Mouse (Mus musculus): Measurements from ENCODE around the gene B4galnt3. TPM values are rescaled to one million over a fixed set of nuclear protein-coding genes. Genes with fewer than 3 reads are reported as not detected.
A peak's percentile ranks its signal among the peaks of the same experiment; 100 is the strongest.

Gene B4galnt3
- polyA plus RNA-seq, 1 experiment: not detected

- TF ChIP-seq CTCF (IDR thresholded peaks at IDR 0.05; ENCODE audit: low read depth, low read length) (no peak), POLR2A (IDR thresholded peaks at IDR 0.05; ENCODE audit: borderline replicate concordance, low read depth, low read length) (no peak)
- Histone ChIP-seq H3K27ac (ENCODE audit: insufficient read depth, low read depth, low read length) (no peak overlapping the region), H3K4me3 (ENCODE audit: insufficient read depth, low read length) (no peak overlapping the region), H3K4me1 (ENCODE audit: control insufficient read depth, insufficient read depth, low read length) (peaks cover 3% of the 10 kb centered on the region; the same call in 1 of the 2 replicates)
Observed at GRCm38 (mm10) chr6:120167574-120167973, 126.8 kb downstream of the B4galnt3 start.

- Histone ChIP-seq H3K4me3 (ENCODE audit: insufficient read depth, low read length) (no peak overlapping the region), H3K4me1 (ENCODE audit: control insufficient read depth, insufficient read depth, low read length) (peaks cover 6% of the 10 kb centered on the region), H3K27ac (ENCODE audit: insufficient read depth, low read depth, low read length) (no peak overlapping the region)
- TF ChIP-seq POLR2A (IDR thresholded peaks at IDR 0.05; ENCODE audit: borderline replicate concordance, low read depth, low read length) (no peak), CTCF (IDR thresholded peaks at IDR 0.05; ENCODE audit: low read depth, low read length) (no peak)
Observed at GRCm38 (mm10) chr6:120164765-120165164, 129.6 kb downstream of the B4galnt3 start.

DNA sequence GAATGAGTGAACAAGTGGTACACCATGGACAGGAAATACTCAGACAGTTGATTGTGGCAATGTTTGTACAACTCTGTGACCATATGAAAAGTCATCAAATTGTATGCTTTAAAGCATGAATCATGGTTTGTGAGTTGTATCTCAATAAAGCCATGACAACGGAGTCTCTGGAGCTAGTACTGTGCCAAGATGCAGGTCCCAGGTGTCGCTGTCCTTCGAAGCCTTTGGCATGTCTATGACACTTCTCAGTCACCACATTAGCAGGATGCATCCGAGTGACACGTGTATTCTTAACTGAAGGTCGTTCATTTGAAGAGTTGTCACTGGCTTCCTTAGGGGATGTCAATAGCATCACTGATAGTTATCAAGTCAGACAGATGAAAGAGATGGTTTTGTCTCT is 131.4 kb downstream of the B4galnt3 start:
- TF ChIP-seq CTCF (IDR thresholded peaks at IDR 0.05; ENCODE audit: low read depth, low read length) (no peak), POLR2A (IDR thresholded peaks at IDR 0.05; ENCODE audit: borderline replicate concordance, low read depth, low read length) (no peak)
- peaks cover 18% of the 10 kb centered on the region for H3K4me1 ChIP-seq (ENCODE audit: control insufficient read depth, insufficient read depth, low read length)
- no peak overlapping the region for H3K27ac ChIP-seq (ENCODE audit: insufficient read depth, low read depth, low read length)
- H3K4me3 ChIP-seq (ENCODE audit: insufficient read depth, low read length): no peak overlapping the region

GRCm38 (mm10) chr6:120159133-120159901 is 135.0 kb downstream of the B4galnt3 start:
- TF ChIP-seq POLR2A (IDR thresholded peaks at IDR 0.05; ENCODE audit: borderline replicate concordance, low read depth, low read length): no peak
- TF ChIP-seq CTCF (IDR thresholded peaks at IDR 0.05; ENCODE audit: low read depth, low read length): no peak
- peaks cover 47% of the 10 kb centered on the region for H3K4me1 ChIP-seq (ENCODE audit: control insufficient read depth, insufficient read depth, low read length)
- H3K27ac ChIP-seq (ENCODE audit: insufficient read depth, low read depth, low read length): peak overlapping the region; percentile 97
- no peak overlapping the region for H3K4me3 ChIP-seq (ENCODE audit: insufficient read depth, low read length)

- TF ChIP-seq POLR2A (IDR thresholded peaks at IDR 0.05; ENCODE audit: borderline replicate concordance, low read depth, low read length) (no peak), CTCF (IDR thresholded peaks at IDR 0.05; ENCODE audit: low read depth, low read length) (no peak)
- Histone ChIP-seq H3K4me1 (ENCODE audit: control insufficient read depth, insufficient read depth, low read length) (peaks cover 60% of the 10 kb centered on the region), H3K27ac (ENCODE audit: insufficient read depth, low read depth, low read length) (peak overlapping the region; percentile 97), H3K4me3 (ENCODE audit: insufficient read depth, low read length) (no peak overlapping the region)
Observed at GRCm38 (mm10) chr6:120157479-120157878, 136.9 kb downstream of the B4galnt3 start.

GRCm38 (mm10) chr6:120155510-120155909 is 138.8 kb downstream of the B4galnt3 start:
- Histone ChIP-seq H3K4me1 (ENCODE audit: control insufficient read depth, insufficient read depth, low read length) (peaks cover 76% of the 10 kb centered on the region), H3K27ac (ENCODE audit: insufficient read depth, low read depth, low read length) (peak overlapping the region; percentile 97), H3K4me3 (ENCODE audit: insufficient read depth, low read length) (no peak overlapping the region)
- no peak for TF ChIP-seq POLR2A (IDR thresholded peaks at IDR 0.05; ENCODE audit: borderline replicate concordance, low read depth, low read length)
- TF ChIP-seq CTCF (IDR thresholded peaks at IDR 0.05; ENCODE audit: low read depth, low read length): no peak

DNA sequence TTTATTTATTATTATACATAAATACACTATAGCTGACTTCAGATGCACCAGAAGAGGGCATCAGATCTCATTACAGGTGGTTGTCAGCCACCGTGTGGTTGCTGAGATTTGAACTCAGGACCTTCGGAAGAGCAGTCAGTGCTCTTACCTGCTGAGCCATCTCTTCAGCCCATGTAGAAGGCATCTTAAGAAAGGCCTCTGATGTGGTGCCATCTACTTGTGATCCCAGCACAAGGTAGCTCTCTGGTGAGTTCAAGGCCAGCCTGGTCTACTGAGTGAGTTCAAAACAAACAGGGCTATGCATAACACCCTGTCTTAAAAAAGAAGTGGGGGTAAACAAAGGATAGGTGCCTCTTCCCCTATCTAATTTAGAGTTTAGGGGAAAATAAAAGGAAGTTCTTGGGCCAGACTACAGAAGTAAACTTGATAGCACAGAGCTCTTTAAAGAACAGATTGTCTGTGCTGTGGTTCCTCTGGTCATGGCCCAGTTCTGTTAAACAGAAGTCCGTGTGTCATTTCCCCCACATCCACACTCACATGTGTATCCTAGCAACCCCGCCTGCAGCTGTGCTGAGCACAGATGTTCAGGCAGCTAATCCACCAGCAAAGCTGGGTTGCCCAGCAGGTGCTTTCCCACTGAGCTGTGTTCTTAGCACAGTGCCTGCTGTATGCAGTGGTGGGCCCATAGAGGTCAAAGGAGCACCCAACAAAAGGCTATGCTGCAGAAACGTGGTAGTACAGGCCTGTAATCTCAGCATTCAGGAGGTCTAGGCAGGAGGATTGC is 139.6 kb downstream of the B4galnt3 start:
- TF ChIP-seq POLR2A (IDR thresholded peaks at IDR 0.05; ENCODE audit: borderline replicate concordance, low read depth, low read length) (no peak), CTCF (IDR thresholded peaks at IDR 0.05; ENCODE audit: low read depth, low read length) (no peak)
- Histone ChIP-seq H3K4me1 (ENCODE audit: control insufficient read depth, insufficient read depth, low read length) (peaks cover 77% of the 10 kb centered on the region), H3K4me3 (ENCODE audit: insufficient read depth, low read length) (no peak overlapping the region), H3K27ac (ENCODE audit: insufficient read depth, low read depth, low read length) (peak overlapping the region; percentile 88)

Other genes with a start within 250 kb of the B4galnt3 start
- not detected in 2 replicates for gene Ninj2, start 201.2 kb downstream of the B4galnt3 start, polyA plus RNA-seq (2012; ENCODE audit: insufficient read depth, insufficient read length, missing spikeins)
- gene D330020A13Rik, start 195 bp downstream of the B4galnt3 start, polyA plus RNA-seq (2012; ENCODE audit: insufficient read depth, insufficient read length, missing spikeins): not detected in 2 replicates
- 40.3 and 47.6 TPM in 2 replicates for gene Kdm5a, start 69.6 kb upstream of the B4galnt3 start, polyA plus RNA-seq (2012; ENCODE audit: insufficient read depth, insufficient read length, missing spikeins)
- gene Ccdc77, start 69.8 kb upstream of the B4galnt3 start, polyA plus RNA-seq (2012; ENCODE audit: insufficient read depth, insufficient read length, missing spikeins): 12.9 and 13.1 TPM in 2 replicates
- gene Il17ra, start 168.7 kb upstream of the B4galnt3 start, polyA plus RNA-seq (2012; ENCODE audit: insufficient read depth, insufficient read length, missing spikeins): 17.6 and 23.6 TPM in 2 replicates
- not detected in 2 replicates for gene Tmem121b, start 199.2 kb upstream of the B4galnt3 start, polyA plus RNA-seq (2012; ENCODE audit: insufficient read depth, insufficient read length, missing spikeins)
- 8.5 and 10.5 TPM in 2 replicates for gene Hdhd5, start 236.8 kb upstream of the B4galnt3 start, polyA plus RNA-seq (2012; ENCODE audit: insufficient read depth, insufficient read length, missing spikeins)